Mouse (Mus musculus): ENCODE measurements around the gene Gm14124.
"Not testable (repeated sequence)": the region's sequence is repeated elsewhere in the genome, so short reads cannot be mapped to it uniquely, and the experiment has no call there.

Gene Gm14124

GRCm38 (mm10) chr2:150257291-150257690, at the start of gene Gm14124:
TSS of gene Gm14124 (plus strand) at chr2:150257517.
- not testable (repeated sequence) for DNase-seq (ENCODE audit: low spot score in 2 of 2)

- not testable (repeated sequence) for DNase-seq (ENCODE audit: low spot score in 2 of 2)
Measured at GRCm38 (mm10) chr2:150217600-150218362, 39.5 kb upstream of the Gm14124 start, which contains the start of gene Zfp937. TSS of gene Zfp937 (plus strand) at chr2:150218073.

GRCm38 (mm10) chr2:150218363-150218725, 39.0 kb upstream of the Gm14124 start:
- not testable (repeated sequence) for DNase-seq (ENCODE audit: low spot score in 2 of 2)

GRCm38 (mm10) chr2:150223263-150223662, 34.1 kb upstream of the Gm14124 start:
- DNase-seq (ENCODE audit: low spot score in 2 of 2) = not testable (repeated sequence)

- no peak for DNase-seq (ENCODE audit: low spot score in 2 of 2)
Measured at GRCm38 (mm10) chr2:150243211-150243610, 14.1 kb upstream of the Gm14124 start.

- DNase-seq (ENCODE audit: low spot score in 2 of 2) = not testable (repeated sequence)
Measured at GRCm38 (mm10) chr2:150255491-150255890, 1.8 kb upstream of the Gm14124 start, which contains the start of gene Gm21994. TSS of gene Gm21994 (minus strand) at chr2:150255591.

GRCm38 (mm10) chr2:150256861-150257260, 456 bp upstream of the Gm14124 start:
- DNase-seq (ENCODE audit: low spot score in 2 of 2) = not testable (repeated sequence)

GRCm38 (mm10) chr2:150293669-150294068, 36.4 kb downstream of the Gm14124 start:
- no peak for DNase-seq (ENCODE audit: low spot score in 2 of 2)

GRCm38 (mm10) chr2:150299096-150299495, 41.8 kb downstream of the Gm14124 start:
- DNase-seq (ENCODE audit: low spot score in 2 of 2) = no peak

- no peak for DNase-seq (ENCODE audit: low spot score in 2 of 2)
Measured at GRCm38 (mm10) chr2:150307183-150307773, 50.0 kb downstream of the Gm14124 start.

- peak; percentile 54 to 65 for DNase-seq (ENCODE audit: low spot score in 2 of 2)
Measured at GRCm38 (mm10) chr2:150310952-150311884, 53.9 kb downstream of the Gm14124 start.

GRCm38 (mm10) chr2:150316140-150316539, 58.8 kb downstream of the Gm14124 start:
- DNase-seq (ENCODE audit: low spot score in 2 of 2) = no peak

- no peak for DNase-seq (ENCODE audit: low spot score in 2 of 2)
Measured at GRCm38 (mm10) chr2:150318973-150319372, 61.7 kb downstream of the Gm14124 start.
